Mouse (Mus musculus) heart, postnatal 0 days (tissue): ENCODE measurements at regions not wholly inside any gene's neighbourhood (a gene's known extent, or its start where the extent isn't known, plus 50 kb on each side); places are given as distances from the start of the nearest gene placed in this dataset.

Source experiments
- CTCF ChIP-seq: IDR thresholded peaks from 2 replicates; pipeline ENCODE4 v1.5.1; 2016; ENCODE audit warnings: antibody characterized with exemption, control low read depth, low read depth
- EP300 ChIP-seq: IDR thresholded peaks from 2 replicates; pipeline ENCODE4 v1.6.1; 2016; ENCODE audit warnings: antibody characterized with exemption, low read depth

DNA sequence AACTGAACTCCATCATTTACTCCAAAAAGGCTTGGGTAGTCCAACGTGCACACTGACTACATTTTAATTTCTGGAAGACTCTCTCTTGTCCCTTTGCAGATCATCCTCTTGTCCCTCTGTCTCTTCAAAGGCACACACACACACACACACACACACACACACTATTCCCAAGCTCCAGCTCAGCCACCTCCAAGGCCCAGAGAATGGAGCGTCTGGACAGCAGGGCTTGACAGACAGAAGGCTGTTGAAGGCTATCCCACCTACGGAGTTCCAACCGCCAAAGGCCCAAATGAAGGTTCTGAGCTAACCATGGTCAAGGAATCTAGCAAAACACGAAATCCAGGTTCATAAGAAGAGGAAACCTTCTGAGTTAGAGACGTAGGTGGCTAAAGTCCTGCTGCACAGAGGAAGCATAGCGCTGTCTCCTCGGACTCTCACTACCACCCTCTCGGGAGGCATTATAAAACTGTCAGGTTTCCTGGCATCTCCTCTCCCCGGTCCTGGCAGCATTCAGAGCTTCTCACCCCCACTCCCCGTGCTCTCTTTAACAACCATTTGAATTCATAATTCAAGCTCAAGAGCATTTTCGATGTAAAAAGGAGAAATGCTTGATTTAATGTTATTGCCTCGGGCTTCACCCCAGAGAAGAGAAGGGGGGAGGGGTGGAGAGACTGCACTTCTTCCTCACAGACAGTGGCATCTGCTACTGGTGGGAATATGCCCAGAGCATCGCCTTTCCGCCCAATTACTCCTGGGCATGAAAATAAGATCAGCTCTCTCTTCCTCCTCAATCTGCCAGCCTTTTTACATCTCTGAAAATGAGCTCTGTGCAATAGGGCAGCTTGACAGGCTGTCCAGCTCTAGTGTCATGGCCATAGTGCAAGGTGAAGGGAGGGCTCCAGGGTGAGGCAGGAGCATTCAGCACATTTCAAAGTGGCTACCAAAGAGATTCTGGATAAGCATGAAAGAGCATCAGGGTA is 99.3 kb upstream of the Gm34302 start:
- TF ChIP-seq CTCF (no peak), EP300 (no peak)
